Mouse (Mus musculus): ENCODE results near the gene Rbm38. TPM values are rescaled to one million over a fixed set of nuclear protein-coding genes. Genes with fewer than 3 reads are reported as not detected.

The Rbm38 gene
- polyA plus RNA-seq, 1 experiment from 2014 or later, result 305 TPM

DNA sequence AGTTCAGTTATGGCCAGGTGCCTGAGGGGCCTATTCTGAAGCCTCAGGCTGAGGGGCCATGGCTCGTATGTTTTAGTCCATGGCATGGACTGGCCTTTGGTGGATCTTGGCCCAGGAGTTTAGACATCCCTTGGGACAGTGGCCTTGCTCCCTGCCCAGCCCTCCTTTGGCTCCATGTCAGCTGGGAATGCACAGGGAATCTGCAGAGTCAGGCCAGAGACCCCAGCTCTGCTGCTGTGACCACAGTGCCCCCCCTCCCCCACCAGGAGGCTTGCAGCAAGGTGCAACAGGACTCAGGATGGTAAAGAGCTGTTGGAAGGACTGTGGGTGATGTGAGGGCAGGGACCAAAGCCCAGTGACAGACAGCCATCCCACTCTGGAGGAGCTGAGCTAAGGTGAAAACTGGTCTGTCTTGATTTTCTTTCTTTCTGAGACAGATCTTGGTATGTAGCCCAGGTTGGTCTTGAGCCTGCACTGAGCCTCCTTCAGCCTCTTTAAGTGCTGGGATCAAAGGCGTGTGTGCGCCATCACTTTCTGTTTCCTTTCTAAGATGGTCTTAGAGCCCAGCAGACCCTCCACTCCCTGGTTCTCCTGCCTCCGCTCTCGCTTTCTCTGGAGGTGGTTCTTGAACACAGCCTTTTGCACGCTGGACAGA is 7.0 kb downstream of the Rbm38 start:
- peaks cover 99% of the 10 kb centered on the region for H3K36me3 ChIP-seq
- H3K27me3 ChIP-seq (replicated peaks), result no peaks in the 10 kb centered on the region
- peak overlapping the region; percentile 98 for H3K4me3 ChIP-seq
- H3K4me2 ChIP-seq, result peak overlapping the region; percentile 91
- WGBS (ENCODE audit: insufficient replicate concordance), result 90% methylated on average over 6 of the region's 6 CpGs
- no peak for ATAC-seq
- no peaks in the 10 kb centered on the region for H3K9me3 ChIP-seq (replicated peaks)
- H3K4me1 ChIP-seq, result peaks cover 97% of the 10 kb centered on the region
- H3K9ac ChIP-seq, result peak overlapping the region; percentile 97
- peak overlapping the region; percentile 99 for H3K27ac ChIP-seq

DNA sequence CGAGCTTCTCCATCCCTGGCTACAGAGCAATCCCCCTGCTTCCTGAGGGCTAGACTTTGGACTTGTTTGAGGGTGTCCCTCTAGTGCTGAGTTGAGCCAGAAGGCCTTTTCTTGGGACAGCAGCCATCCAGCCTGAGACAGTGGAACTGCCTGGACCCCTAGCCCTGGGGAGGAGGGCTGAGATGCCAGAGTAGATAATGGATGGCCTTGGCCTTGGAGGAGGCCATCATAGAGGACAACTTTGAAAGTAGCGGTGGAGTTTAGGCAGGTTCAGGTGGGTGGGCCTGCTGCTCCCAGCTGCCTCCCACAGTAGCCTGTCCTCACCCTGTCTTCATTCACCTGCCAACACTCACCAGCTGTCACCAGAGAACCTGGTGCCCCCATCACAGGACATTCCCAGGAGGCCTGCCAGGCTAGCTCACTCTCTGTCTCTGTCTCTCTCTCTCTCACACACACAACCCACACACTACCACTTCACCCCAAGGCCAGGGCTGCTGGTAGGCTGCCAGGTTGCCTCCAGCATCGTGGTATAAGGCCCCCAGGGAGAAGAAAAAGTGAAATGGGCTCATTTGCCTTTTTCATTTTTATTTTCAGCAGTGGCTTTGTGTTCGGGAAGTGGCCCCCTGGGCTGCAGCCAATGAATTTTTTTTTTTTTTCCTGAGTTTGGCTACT is 7.7 kb downstream of the Rbm38 start:
- H3K27me3 ChIP-seq (replicated peaks), result no peaks in the 10 kb centered on the region
- peak overlapping the region; percentile 91 for H3K4me2 ChIP-seq
- peaks cover 100% of the 10 kb centered on the region for H3K36me3 ChIP-seq
- peak overlapping the region; percentile 97 for H3K9ac ChIP-seq
- H3K4me1 ChIP-seq, result peaks cover 100% of the 10 kb centered on the region
- WGBS (ENCODE audit: insufficient replicate concordance), result 79% methylated on average over 4 of the region's 4 CpGs
- H3K4me3 ChIP-seq, result peak overlapping the region; percentile 98
- no peak for ATAC-seq
- peak overlapping the region; percentile 99 for H3K27ac ChIP-seq
- H3K9me3 ChIP-seq (replicated peaks), result no peaks in the 10 kb centered on the region

DNA sequence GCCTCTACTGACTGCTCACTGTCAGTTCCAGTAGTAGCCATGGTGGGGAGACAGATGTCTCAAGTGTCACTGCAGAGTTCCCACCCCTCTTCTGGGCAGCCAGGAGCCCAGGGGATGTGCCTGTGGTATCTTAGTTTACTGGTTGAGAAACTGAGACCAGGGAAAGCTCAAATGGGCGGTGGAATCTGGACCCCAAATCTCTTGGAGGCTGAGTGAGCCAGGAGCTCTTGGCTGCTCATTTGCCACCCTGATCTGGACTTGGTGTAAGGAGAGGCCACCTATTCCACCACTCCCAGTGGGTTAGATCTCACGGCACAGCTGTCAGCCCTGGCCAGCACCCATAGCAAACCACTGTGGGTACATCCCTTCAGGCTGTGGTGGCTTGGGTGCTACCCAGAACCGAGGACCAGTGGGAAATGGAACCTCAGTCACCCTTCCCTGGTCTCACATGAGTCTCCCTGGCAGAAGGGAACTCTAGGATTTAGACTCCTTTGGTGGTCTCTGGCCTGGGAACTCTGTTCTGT is 8.3 kb downstream of the Rbm38 start:
- Histone ChIP-seq H3K36me3 (peaks cover 100% of the 10 kb centered on the region), H3K9me3 (replicated peaks) (no peaks in the 10 kb centered on the region), H3K4me2 (peak overlapping the region; percentile 91), H3K4me1 (peaks cover 100% of the 10 kb centered on the region), H3K27me3 (replicated peaks) (no peaks in the 10 kb centered on the region), H3K4me3 (peak overlapping the region; percentile 98), H3K9ac (peak overlapping the region; percentile 97), H3K27ac (peak overlapping the region; percentile 99)
- 88% methylated on average over 3 of the region's 3 CpGs for WGBS (ENCODE audit: insufficient replicate concordance)
- no peak for ATAC-seq

DNA sequence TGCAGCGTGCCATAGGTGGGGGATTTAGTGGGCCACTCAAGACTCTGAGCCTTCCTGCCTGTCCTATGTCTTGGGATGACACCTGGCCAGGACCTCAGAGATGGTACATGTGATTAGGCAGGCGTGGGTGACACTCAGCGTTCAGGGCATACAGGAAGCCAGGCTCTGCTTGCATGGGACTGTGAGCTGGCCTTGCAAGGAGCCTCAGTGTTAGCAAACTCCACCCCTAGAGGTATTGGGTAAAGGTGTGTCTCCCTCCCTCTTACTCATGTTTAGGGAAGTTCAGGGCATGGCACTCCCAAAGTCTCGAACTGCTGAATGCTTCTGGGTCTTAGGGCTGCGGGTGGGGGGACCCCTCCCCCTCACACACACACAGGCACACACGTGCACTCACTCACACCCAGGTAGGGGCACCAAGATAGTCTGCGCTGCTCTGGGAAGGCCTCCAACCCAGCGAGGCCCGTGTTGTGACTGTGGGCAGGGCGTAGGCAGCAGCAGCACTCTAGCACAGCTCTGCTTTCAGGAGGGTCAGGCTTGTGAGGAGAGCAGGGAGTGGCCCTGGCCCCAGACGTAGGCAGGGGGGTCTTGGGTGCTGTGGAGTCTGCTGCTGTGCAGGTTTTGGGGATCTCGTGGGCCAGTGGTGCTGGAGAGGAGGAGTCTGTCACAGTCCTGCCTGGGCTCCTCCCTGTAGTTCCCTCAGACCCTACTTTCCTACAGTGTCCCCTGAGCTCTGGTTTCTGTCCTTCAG is 10.5 kb downstream of the Rbm38 start:
- no peak for ATAC-seq
- Histone ChIP-seq H3K4me2 (peak overlapping the region; percentile 91), H3K4me1 (peaks cover 100% of the 10 kb centered on the region), H3K4me3 (peak overlapping the region; percentile 25), H3K36me3 (peaks cover 100% of the 10 kb centered on the region), H3K27me3 (replicated peaks) (no peaks in the 10 kb centered on the region), H3K9ac (peak overlapping the region; percentile 97), H3K27ac (peak overlapping the region; percentile 99), H3K9me3 (replicated peaks) (no peaks in the 10 kb centered on the region)
- WGBS (ENCODE audit: insufficient replicate concordance), result 64% methylated on average over 12 of the region's 12 CpGs

DNA sequence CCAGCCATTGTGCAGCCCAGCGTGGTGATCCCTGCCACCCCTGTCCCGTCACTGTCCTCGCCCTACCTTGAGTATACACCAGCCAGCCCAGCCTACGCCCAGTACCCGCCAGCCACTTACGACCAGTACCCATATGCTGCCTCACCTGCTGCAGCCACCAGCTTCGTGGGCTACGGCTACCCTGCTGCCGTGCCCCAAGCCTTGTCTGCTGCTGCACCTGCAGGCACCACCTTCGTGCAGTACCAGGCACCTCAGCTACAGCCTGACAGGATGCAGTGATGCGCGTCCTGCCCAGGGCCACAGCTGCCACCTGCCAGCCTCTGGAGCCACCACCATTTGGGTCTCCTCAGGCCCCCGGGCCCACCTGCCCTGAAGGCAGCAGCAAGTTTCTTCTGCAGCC is 13.2 kb downstream of the Rbm38 start:
- ATAC-seq, result no peak
- H3K27me3 ChIP-seq (replicated peaks), result no peaks in the 10 kb centered on the region
- peak overlapping the region; percentile 42 for H3K4me3 ChIP-seq
- peaks cover 88% of the 10 kb centered on the region for H3K36me3 ChIP-seq
- H3K4me1 ChIP-seq, result peaks cover 99% of the 10 kb centered on the region
- WGBS (ENCODE audit: insufficient replicate concordance), result 85% methylated on average over 13 of the region's 13 CpGs
- H3K27ac ChIP-seq, result peak overlapping the region; percentile 99
- H3K9ac ChIP-seq, result peak overlapping the region; percentile 97
- H3K9me3 ChIP-seq (replicated peaks), result no peaks in the 10 kb centered on the region
- peak overlapping the region; percentile 91 for H3K4me2 ChIP-seq

GRCm38 (mm10) chr2:173034998-173035397 is 14.7 kb downstream of the Rbm38 start:
- H3K27ac ChIP-seq, result peak overlapping the region; percentile 99
- peaks cover 80% of the 10 kb centered on the region for H3K36me3 ChIP-seq
- H3K4me3 ChIP-seq, result peak overlapping the region; percentile 42
- H3K9ac ChIP-seq, result peak overlapping the region; percentile 97
- peak overlapping the region; percentile 91 for H3K4me2 ChIP-seq
- no peaks in the 10 kb centered on the region for H3K27me3 ChIP-seq (replicated peaks)
- H3K9me3 ChIP-seq (replicated peaks), result no peaks in the 10 kb centered on the region
- H3K4me1 ChIP-seq, result peaks cover 99% of the 10 kb centered on the region
- ATAC-seq, result peak; percentile 66
- 3% methylated on average over 4 of the region's 4 CpGs for WGBS (ENCODE audit: insufficient replicate concordance)

DNA sequence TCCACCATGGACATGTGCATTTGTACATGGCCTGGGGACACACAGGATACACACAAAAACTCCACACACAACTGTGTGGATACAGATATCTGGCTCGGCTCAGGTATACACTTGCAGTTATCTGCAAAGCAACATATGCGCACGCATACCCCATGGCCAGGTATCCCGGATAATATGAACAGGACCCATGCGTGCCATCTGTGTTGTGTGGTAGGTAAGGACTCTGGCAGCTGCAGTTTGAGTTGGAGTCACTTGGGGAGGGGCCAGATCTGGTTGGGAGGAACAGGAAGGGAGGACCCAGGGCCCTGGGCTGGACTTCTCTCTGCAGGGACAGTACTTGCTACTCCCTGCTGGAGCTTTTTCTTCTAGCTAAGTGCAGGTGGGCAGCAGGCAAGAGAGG is 15.4 kb downstream of the Rbm38 start:
- Histone ChIP-seq H3K4me2 (peak overlapping the region; percentile 91), H3K36me3 (peaks cover 73% of the 10 kb centered on the region), H3K4me3 (peak overlapping the region; percentile 31), H3K27ac (peak overlapping the region; percentile 99), H3K4me1 (peaks cover 99% of the 10 kb centered on the region), H3K27me3 (replicated peaks) (no peaks in the 10 kb centered on the region), H3K9me3 (replicated peaks) (no peaks in the 10 kb centered on the region), H3K9ac (peak overlapping the region; percentile 75)
- WGBS (ENCODE audit: insufficient replicate concordance), result 44% methylated on average over 5 of the region's 5 CpGs
- ATAC-seq, result no peak

DNA sequence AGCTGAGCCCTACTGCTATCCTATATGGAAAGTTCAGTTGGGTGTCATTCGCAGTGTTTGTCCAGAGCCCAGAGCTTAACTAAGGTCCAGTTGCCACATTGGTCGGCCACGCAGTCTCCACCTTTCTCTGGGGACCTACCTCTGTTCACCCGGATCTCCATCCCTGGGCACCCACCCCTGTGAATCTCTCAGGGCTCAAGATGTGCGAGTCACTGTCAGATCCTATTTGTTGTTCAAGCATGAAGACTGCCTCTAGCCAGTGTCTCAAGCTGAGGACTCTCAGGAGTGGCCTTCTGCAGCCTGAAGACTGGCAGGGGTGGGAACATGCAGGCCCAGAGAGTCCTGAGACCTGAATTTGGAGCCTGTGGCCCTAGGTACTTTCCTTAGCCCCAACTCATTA is 15.8 kb downstream of the Rbm38 start:
- H3K4me3 ChIP-seq, result peak overlapping the region; percentile 31

DNA sequence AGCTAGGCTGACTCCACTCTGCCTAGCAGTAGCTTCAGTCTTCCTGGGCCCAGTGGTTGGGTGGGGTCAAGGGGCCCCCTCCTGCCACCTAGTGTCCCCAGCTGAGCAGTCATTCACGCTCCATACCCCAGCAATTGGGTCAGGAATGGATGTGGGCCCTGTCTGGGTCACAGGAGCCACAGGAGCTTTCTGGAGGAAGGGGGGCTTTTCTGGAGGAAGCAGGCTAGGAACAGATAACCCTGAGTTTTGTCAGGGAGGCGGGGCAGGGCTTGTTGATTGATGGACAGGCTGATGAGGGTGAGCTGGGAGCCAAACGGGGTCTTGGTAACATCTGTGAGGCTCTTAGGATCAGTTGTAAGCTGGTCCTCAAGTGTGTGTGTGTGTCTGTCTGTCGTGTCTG is 16.3 kb downstream of the Rbm38 start:
- Histone ChIP-seq H3K27me3 (replicated peaks) (no peaks in the 10 kb centered on the region), H3K27ac (peak overlapping the region; percentile 99), H3K36me3 (peaks cover 64% of the 10 kb centered on the region), H3K9ac (peak overlapping the region; percentile 75), H3K9me3 (replicated peaks) (no peaks in the 10 kb centered on the region), H3K4me2 (peak overlapping the region; percentile 91), H3K4me3 (peak overlapping the region; percentile 31; the same call in 1 of the 2 replicates), H3K4me1 (peaks cover 99% of the 10 kb centered on the region)
- WGBS (ENCODE audit: insufficient replicate concordance), result 14% methylated on average over 4 of the region's 4 CpGs
- ATAC-seq, result no peak

More for the DNA sequence above, 15.8 kb downstream of the Rbm38 start:
- H3K4me2 ChIP-seq, result peak overlapping the region; percentile 91
- H3K36me3 ChIP-seq, result peaks cover 69% of the 10 kb centered on the region
- no peaks in the 10 kb centered on the region for H3K9me3 ChIP-seq (replicated peaks)
- H3K27ac ChIP-seq, result peak overlapping the region; percentile 99
- ATAC-seq, result no peak
- H3K4me1 ChIP-seq, result peaks cover 99% of the 10 kb centered on the region
- 53% methylated on average over 5 of the region's 5 CpGs for WGBS (ENCODE audit: insufficient replicate concordance)
- H3K9ac ChIP-seq, result peak overlapping the region; percentile 75
- H3K27me3 ChIP-seq (replicated peaks), result no peaks in the 10 kb centered on the region

DNA sequence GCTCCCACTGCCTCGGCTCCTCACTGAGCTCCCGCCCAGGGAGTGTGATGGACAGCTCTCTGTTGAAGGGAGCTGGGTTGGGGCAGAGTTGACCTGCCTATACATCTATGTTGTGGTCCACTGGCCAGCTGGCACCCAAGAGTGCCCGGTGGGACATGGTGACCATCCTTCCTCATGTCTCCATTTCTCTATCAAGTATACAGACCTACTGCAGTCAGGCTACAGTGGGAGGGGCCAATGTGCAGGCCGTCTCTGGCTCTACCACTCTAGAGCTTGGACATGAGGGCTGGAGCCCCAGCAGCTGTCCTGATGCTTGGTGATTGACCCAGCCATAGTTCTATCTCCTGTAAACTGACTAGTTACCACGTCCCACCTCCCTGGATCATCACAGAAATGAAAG is 17.0 kb downstream of the Rbm38 start:
- H3K4me2 ChIP-seq, result peak overlapping the region; percentile 91
- no peaks in the 10 kb centered on the region for H3K9me3 ChIP-seq (replicated peaks)
- peak overlapping the region; percentile 75 for H3K9ac ChIP-seq
- no peaks in the 10 kb centered on the region for H3K27me3 ChIP-seq (replicated peaks)
- 33% methylated on average over 5 of the region's 5 CpGs for WGBS (ENCODE audit: insufficient replicate concordance)
- no peak for ATAC-seq
- peak overlapping the region; percentile 99 for H3K27ac ChIP-seq
- H3K4me1 ChIP-seq, result peaks cover 99% of the 10 kb centered on the region
- H3K4me3 ChIP-seq, result peak overlapping the region; percentile 35
- H3K36me3 ChIP-seq, result peaks cover 56% of the 10 kb centered on the region

- peaks cover 50% of the 10 kb centered on the region for H3K36me3 ChIP-seq
- H3K4me3 ChIP-seq, result peak overlapping the region; percentile 35
- peak overlapping the region; percentile 91 for H3K4me2 ChIP-seq
- WGBS (ENCODE audit: insufficient replicate concordance), result 26% methylated on average over 7 of the region's 7 CpGs
- no peaks in the 10 kb centered on the region for H3K27me3 ChIP-seq (replicated peaks)
- H3K4me1 ChIP-seq, result peaks cover 99% of the 10 kb centered on the region
- H3K9ac ChIP-seq, result peak overlapping the region; percentile 75
- no peaks in the 10 kb centered on the region for H3K9me3 ChIP-seq (replicated peaks)
- ATAC-seq, result peak; percentile 87
- peak overlapping the region; percentile 99 for H3K27ac ChIP-seq
Observed at GRCm38 (mm10) chr2:173037827-173038607, 17.7 kb downstream of the Rbm38 start.

Data from liver, embryonic 12.5 days (tissue).